Mouse (Mus musculus) adrenal gland (tissue): ENCODE data around the gene Myt1l.

Experiments used
- intact Hi-C: fragments of 180-260 bp; cut with DNase I; formaldehyde crosslinking; loops from one replicate; pipeline ENCODE4 v1.15.1; 2025

The Myt1l gene

DNA sequence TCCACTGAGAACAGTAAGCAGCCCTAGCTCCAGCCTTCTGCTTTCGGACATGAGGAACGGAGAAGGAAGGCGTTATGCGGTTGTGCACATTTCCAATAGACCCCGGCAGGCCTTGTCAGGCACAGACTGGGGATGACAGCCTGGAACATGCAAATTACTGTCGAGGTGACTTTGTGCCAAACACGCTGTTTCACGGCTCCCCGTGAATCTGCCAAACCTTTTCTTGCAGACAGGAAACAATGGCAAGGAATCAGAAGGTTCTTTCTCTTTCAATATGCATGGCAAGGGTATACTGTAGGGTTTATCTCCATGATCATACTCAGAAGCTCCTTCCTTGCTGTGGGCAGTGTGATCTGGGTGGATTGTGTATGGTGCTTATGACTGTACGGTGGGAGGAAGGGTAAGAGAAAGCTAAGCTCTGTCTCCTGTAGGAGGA lies 127.0 kb downstream of the Myt1l start:
- intact Hi-C loops: no loop called here

DNA sequence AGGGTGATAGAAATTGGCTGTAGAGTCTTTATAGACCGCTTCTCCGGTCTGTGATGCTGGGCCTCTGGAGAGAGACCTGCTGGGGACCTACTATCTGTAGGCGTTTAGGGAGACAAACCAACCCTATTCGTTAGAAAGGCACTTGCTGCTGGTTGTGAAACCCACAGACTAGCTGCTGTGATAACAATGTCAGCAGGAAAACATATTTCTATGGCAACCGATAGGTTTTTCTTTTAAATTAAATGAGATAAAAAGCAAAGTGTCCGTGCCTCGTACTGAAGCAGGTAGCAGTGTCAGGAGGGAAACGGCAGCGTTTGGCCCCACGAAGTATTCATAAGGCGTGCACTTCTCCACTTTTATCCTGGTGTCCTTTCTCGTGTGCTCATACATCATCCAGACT lies 127.5 kb downstream of the Myt1l start:
- intact Hi-C loops: no loop called here

DNA sequence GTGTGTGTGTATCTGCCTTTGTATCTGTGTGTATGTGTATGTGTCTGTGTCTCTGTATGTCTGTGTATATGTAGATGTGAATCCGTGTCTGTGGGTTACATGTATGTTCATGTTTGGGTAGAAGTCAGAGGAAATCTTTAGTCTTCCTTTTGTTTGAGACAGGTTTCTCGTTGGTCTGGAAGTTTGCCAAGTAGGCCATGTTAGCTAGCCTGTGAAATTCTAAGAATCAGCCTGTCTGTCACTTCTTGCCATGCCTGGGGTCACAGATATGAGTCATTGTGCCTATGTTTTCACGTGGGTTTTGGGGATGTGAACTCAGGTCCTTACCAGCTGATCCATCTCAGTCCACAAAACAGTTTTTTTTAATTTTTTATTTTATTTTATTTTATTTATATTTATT lies 128.9 kb downstream of the Myt1l start:
- intact Hi-C loops: no loop called here

DNA sequence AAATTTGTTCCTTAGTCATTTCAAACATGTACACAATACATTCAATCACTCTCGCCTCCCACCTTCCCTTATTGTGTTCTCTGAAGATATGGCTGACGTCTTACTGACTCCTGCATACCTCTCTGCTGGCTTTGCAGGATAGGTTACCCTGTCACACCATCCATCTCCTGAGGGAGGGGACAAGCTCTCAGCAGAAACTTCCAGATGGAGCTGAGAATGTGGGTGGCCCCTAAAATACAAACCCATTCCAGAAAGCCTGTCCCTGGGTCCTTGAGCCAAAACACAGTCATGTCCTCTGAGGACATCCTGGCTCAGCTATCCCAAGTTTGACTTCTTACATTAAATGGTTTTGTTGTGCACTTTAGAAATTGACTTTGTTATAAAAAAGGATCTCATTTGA lies 129.7 kb downstream of the Myt1l start:
- intact Hi-C loops: no loop called here

DNA sequence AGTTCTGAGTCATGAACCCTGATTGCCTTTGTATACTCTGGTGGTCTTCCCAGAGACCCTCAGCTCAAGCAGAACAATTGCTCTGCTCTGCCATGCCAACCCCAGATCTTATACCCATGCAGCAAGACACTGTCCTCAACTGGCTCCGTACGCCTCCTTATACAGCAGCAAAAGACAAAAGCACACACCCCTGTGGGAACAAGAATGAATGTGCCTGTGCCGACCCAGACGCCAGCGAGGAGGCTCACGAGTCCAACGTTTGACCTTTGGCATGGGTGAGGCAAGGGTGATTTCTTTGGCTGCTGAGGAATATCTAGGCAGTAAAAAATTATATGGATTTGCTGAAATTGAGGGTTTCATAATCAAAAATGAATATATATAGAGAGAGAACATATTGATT lies 143.8 kb downstream of the Myt1l start:
- intact Hi-C loops: loop anchor here (5.0 kb wide), 1 partner anchor 210 kb away; no protein-coding TSS in a partner anchor

DNA sequence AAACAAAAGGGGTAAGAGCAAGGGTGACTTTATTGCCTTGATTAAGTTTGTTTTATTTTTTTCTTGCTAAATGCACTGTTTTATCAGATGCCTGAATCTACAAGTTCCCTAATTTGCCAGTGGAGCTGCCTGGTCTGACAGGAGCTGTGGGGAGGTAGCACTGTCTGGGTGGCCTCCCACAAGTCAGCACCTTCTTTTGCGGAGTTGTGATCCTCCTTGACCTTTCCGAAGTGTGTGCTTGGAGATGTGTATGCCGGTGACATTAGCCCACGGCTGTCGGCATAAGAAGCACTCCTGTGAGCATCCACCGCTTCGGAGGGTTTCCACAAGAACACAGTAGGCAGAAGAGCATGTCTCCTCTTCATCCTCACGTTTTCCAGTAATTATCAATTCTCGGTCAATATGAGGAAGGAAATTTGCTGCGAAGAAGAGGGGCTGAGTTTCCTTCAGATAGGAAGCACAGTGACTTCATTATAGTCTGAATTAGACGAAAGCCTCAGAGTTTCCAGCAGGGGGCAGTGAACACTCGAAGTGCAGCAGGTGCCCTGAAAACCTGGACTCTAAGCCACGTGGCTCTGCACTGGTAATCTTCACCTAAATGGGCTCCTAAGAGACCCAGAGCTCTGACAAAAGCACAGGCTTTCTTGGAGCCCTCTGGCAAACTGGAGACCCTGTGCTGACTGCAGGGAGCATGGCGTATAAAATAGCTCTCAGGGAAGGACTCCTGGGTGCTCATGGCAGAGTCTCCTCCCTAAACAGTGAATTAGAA lies 147.6 kb downstream of the Myt1l start:
- intact Hi-C loops: loop anchor here (1.0 to 5.0 kb wide), 2 partner anchors 37 to 162 kb away; no protein-coding TSS in a partner anchor

DNA sequence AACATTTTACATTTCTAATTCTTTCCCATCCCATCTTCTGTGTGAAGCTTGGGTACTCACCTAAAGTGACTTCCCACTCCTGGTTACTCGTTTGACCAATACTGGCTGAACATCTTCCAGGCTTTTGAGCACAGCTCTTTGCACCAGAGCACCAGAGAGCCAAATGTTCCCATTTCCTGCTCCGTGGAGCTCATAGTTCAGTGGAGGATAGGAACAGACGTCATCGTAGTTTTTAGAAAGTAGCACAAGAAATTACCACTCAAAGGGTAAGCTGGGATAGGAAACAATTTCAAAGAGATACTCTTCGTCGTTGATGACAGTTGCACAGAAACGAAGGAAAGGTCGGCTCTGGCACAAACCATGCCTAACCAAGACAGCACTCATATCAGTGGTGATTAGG lies 154.2 kb downstream of the Myt1l start:
- intact Hi-C loops: no loop called here

DNA sequence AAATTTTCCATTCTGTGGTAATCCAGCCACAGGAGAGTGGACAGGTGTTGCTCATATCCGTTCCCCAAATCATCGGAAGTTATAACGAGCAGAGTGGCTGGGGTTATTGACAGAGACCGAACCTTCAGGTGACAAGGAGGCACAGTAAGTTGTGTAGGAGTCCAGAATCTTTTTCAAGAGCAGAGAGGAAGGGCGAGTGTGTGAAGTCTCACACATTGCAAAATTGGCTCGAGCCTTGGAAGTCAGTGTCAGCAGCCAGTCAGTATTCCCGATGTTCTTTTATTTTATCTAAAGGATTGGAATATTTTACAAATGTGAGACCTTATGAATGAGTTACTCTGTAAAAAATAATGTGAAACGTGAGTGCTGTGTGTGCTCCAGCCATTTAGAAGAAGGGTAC lies 154.8 kb downstream of the Myt1l start:
- intact Hi-C loops: no loop called here

DNA sequence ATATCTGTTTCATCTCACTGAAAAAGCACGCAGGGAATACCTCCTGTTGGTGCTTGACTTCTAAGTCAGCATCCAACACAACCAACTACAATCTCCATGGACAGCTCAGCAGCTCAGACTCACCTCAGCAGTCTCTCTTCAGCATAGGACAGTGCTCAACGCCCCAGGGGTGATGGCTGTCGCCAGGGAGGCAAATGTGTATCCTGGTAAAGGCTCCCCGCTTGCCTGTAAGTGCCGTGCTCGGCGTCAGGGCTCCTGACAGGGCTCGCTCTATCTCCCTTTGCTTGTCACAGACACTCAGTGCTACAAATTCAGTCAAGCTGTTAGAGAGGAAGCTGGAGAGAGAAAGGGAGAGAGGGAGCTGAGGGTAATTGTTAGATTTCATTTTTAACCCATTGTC lies 158.1 kb downstream of the Myt1l start:
- intact Hi-C loops: no loop called here

DNA sequence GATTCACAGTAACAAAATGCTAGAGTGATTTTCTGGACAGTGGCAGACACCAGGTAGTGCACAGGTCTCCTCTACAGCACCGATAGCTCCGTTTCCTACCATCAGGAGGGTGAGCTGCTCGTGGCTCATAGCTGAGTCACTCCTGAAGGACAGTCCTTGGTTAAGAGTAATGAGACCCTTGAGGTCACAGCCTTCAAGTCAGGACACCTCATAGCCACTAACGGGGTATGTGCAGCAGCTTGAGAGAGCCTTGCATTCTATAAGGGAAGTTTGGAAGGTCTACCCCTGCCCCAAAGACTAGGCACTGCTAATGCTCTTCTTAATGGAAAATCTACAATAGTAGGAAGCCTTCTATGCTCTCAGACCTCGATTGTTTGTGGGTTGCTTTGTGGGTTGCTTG lies 163.4 kb downstream of the Myt1l start:
- intact Hi-C loops: no loop called here

DNA sequence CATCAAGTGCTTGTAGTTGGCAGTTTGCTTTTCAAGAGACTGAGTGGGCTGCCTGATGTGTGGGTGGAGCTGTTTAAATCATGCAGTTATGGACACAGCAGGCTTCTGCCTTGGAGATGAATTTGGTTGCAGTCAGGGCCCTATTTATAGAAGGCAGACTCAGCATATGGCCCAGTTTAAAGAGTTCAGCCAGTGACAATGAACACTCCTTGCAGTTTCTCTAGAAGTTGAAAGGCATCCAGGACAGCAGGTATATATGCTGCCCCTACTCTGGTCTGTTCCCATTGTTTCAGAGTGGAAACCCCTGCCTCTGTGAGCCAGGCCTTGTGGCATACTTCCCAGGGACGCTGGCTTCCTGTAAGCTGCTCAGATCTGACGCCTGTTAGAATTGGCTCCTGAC lies 167.0 kb downstream of the Myt1l start:
- intact Hi-C loops: no loop called here

DNA sequence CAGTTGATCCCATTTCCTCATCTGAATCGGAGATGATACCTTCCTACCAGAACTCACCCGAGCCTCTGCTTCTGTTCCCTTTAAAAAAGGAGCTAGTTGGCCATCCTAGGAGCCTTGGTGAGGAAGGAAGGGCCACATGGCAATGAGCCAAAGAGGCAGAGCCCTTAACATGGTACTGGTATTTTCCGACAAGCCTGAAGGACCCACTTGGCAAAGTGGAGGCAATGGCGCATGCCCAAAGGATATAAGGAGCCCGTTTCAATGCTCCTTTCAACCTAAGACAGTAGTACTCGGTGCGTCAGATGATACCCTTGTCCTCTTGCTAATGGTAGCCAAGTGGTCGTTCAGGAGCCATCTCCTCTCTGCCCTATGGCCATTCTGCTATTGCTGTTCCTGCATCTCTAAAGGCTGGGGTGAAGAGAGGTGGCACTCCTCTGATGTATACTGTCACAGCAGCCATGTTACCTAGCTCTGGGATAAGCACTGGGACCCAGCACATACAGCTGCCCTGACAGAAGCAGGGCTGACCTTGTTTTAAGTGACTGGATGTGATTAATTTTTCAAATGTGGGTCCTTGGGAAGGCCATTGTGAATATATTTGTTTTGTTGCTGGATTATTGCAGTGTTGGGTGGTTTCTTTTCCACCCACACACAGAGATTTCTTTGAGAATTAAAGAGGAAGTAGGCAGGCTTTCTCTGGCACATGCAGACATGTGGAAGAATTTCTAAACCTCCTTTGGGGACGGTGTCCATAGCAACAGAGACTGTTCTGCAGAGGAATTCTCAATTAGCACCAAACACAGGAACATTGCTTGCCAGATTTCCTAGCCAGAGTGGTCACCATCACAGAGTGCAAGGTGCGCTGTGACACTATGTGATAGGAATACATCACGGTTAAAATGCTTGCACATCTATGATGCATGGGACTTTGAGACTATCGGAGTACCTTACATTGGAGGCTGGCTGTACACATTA lies 169.6 kb downstream of the Myt1l start:
- intact Hi-C loops: no loop called here

DNA sequence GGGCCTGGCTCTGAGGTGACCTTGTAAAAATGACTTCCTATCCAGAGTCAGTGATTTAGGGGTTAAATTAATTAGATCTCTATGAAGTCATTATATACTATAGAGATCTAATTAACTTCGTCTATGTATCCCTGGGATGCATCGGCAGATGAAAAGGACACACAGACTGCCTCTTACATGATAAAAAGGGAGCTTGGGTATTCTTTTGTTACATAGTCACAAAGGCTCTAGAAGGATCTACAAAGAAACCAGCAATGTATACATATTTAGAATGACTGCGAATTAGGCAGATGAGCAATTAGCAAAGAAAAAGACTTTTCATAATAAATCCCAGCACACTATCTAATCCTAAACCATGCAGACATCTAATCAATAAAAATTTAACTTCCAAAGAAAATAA lies 170.4 kb downstream of the Myt1l start:
- intact Hi-C loops: no loop called here

DNA sequence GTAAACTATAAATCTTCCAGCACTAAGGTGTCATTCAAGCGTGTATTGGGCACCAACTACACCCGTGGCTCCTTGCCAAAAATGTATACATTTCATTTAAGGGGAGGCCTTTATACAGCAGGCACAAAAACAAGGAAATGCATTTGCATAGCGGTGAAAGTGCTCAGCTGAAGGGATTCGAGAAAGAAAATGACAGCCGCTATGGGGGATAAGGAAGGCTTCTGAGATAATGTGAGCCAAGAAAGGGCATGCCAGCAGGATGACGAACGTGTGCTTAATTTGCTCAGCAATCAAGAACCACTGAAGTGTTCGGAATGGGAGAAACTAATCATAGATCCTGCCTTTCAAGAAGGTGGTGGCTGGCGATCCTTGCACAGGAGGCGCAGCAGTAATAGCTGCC lies 170.8 kb downstream of the Myt1l start:
- intact Hi-C loops: no loop called here

DNA sequence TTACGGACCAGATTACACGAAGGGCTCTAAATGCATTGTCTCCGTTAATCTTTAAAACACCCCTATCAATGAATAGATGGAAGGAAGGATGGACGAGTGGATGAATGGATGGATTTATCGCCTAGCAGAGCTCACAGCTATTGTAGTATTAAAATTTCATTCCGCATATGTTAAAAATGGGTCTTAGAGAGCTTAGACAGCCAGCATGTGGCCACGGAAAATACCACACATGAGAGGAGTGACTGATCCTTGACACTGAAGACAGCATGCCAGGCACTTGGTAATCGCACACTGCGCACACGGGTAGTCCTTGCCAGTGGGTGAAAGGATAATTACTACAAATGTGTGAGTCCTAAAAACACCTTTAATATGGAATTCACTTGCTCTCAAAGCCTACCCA lies 171.2 kb downstream of the Myt1l start:
- intact Hi-C loops: no loop called here

DNA sequence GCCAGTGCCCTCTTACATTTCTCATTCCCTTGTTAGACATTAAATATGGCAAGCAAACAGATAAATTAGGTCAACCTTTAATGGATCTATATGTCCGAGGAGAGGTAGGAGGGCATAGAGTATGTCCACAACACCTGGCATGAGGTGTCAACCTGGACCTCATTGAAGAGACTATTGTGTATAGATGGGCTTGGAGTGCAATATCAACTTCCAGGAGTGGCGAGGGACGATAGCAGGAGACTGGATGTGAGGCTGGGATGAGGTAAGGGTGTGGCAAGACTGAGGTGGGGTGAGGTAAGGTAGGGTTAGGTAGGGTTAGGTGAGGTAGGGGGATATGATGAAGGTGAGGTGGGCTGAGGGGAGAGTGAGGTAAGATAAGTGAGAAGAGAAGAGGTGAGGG lies 171.8 kb downstream of the Myt1l start:
- intact Hi-C loops: no loop called here

DNA sequence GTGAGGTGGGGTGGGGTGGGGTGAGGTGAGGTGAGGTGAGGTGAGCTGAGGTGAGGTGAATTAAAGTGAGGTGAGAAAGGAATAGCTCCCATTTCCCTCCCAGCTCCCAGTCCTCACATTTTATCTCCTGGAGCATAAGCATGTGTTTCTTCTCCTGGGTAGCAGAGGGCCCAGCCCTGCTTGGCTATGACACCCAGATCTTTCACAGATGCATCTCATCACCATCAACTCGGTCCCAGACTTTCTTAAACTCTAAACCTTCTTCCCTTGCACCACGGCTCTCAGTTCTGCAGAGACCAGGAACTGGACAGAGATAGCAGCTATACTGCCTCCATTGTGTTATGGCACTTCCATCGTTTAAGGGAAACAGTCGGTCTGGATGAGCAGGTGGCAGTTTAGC lies 172.9 kb downstream of the Myt1l start:
- intact Hi-C loops: no loop called here

DNA sequence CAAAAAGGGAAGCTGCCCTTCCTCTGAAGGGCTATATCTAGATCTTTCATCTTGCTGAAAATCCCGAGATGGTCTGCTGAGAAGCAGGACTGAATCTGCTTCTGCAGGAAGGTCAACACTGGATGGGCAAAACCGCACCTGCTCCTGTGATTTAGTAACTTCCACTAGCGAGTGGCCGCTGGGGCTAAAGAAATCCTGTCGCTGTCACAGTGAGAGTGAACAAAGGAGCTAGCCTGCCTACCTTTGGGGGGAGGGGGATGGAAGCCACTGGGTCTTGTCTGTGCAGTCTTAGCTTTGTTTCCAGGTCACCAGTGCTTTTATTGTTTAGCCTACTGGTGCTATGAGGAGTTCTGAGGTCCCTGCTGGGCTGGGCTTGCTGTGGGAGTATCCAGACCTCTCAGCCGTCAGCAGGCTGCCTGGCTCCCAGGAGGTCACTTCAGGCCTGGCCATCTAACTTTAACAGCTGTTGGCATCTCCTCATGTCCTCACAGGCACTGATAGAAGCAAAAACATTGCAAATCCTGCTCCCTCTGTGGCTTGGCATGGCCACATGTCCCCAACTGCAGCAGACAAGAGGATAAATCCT lies 173.6 kb downstream of the Myt1l start:
- intact Hi-C loops: no loop called here

DNA sequence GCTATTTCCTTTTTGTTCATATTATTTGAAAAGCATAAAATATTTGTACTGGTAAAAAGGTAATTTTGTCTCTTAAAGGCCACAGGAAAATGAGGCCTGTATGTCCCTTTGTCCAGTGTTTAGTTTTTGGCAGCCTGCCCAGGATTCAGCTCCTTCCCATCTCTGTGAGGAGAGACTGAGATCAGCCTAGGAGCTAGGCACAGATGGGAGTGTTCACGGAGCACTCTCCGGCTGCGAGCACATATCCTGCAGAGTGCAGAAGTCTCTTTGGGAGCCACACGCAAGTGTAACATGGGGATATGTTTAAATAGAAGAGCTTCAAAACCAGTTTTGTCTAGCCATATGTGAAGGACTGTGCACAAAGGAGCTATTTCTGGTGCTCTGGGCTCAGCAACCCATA lies 174.4 kb downstream of the Myt1l start:
- intact Hi-C loops: no loop called here

DNA sequence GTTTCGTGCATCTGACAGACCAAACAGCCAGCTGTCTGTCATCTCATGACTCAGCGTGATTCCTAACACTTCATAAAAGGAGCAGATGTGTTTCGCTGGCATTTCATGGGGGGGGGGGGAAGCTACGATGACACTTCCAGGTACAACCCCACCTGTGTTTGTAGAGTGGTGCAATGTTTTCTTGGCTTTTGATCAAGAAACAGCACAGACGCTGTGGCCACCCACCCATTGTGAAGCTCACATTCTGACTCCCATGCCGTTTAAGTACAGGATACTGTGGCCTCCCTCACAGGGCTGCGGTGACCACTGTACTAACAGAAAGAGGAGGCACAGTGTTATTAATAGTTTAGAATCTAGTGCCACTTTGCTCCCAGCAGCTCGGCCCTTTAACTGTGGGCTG lies 175.4 kb downstream of the Myt1l start:
- intact Hi-C loops: no loop called here

DNA sequence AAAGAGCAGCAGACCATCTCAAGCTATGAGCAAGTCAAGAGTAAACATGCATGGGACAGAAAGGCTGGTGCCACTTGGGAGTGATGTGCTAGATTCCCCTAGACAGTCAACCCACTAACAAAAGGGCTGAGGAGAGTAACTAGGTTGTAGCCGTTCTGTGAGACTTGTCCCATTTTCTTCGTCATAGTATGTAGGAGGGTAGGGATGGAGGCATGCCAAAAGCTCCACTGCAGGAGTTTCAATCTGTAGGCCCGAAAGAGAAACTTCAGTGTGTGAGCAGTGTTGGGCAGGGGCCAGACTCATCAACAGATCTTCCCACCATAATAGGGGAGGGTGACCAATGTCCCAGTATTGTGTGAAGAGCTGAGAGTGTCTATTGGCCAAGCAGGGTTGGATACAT lies 178.9 kb downstream of the Myt1l start:
- intact Hi-C loops: no loop called here

DNA sequence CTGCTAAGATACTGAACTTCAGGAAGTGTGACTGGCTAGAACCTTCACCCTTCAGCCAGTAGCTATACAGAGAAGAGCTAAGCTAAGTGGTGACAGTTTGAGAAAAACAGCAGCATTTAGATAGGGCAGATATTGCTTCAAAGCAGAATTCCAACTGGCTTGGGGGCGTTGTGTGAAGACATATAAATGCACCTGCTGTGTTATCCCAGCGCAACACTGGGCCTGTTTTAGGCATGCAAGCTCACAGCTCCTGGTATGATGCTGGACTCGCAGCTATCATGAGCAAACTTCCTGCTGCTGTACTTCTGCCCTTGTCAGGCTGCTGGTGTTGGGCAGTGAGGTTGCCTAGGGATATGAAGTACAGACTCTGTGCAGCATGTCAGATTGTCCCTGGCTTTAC lies 180.0 kb downstream of the Myt1l start:
- intact Hi-C loops: no loop called here
